Mouse (Mus musculus): ENCODE measurements around the gene Sema6d.
A peak's percentile ranks its signal among the peaks of the same experiment; 100 is the strongest.

DNA sequence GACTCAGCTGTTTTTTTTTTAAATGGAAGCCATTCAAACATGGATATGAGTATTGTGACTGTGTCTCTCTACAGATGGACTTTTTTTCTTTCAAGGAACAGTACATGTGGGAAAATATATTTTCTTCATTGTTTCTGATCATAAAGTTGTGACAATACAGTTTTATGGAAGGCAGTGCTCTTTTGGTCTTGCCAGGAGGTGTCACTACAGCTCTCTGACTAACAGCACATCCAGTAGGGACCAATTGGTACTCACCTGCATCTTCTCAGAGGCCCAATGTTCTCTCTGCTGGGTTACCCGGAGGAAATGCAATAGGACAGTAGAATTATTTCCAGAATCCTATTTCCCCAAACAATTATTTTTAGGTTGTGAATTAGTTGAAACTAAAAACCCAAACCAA is 9.9 kb downstream of the Sema6d start:
- TF ChIP-seq POLR2A (IDR thresholded peaks at IDR 0.05; ENCODE audit: borderline replicate concordance, insufficient read depth, low read length) (no peak), CTCF (IDR thresholded peaks at IDR 0.05; ENCODE audit: borderline replicate concordance, insufficient read depth, low read depth, low read length) (peak; percentile 30; the same call in 1 of the 2 replicates)
